Mouse (Mus musculus): ENCODE measurements around the gene Ttll13.

Ttll13 gene

DNA sequence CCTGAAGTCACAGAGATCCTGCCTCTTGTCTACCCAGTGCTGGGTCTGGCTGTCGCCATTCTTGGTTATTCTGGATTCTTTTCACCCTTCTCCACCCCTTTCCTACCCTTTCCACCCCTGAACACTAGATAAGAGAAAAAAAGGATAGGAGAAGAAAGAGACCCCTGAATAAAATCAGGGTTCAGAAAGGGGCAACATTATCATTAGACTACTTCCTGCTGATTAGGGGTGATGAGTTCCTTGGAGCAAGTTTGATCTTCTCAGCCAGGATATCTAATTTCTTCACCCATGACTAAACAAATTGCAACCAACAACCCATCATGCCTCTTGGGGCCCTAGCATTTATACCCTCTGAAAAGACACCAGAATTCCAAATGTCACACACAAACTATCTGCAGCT, 21.6 kb downstream of the Ttll13 start:
- in situ Hi-C loops (cut with MboI, MseI): no loop called here

DNA sequence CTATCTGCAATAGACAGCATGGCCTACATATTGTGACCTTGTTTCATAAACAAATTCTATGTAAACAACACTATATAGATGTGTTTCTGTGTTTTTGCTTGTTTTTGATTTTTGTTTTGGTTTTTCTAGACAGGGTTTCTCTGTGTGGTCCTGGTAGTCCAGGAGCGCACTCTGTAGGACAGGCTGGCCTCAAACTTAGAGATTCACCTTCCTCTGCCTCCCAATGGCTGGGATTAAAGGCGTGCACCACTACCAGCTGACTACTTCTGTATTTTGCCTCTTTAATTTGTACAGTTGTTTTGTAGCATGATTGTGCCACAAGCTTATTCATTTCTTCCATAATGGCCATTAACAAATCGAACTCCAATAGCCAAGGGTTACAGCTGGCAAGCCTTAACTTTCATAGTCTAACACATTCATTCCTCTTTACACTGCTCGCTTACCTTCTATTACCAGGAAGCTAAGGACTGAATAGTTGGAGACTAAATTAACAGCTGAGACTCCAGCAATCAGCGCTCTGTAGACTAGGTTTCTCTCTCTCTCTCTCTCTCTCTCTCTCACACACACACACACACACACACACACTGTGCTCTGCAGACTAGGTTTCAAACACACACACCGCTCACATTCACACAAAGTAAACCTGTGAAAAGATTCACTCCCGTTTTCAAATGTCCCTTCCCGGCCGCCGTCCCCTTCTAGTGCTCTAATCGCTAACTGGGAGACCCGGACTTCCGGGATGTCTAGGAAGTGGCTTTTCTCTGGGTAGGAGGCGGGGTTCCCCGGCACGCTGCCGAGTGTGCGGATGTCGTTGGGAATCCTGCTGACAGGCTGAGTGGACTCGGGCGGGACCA, 22.9 kb downstream of the Ttll13 start, which contains the start of gene Vps33b:
TSS of gene Vps33b (plus strand) at position 753 of the 854 bp plus-strand sequence.
- in situ Hi-C loops (cut with MboI, MseI): no loop called here

DNA sequence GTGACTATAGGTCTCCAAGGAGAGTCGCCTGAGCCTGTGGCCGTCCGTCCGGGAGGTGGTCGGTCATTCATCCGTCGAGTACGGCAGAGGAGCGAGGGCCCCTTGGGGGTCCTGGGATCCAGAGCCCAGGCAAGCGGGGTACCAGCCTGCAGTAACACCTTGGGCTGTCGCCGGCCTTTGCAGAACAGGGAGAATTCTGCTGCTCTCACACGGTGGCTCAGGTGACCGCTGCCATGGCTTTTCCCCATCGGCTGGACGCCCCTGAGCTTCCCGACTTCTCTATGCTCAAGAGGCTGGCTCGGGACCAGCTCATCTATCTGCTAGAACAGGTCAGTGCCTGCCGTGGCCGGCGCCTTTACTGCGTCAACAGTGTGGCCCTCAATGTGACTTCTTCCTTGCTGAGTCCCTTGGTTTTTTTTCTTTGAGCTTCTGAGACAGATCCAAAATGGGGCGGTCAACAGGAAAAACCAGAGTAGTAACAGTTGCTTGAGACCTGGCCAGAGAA, 23.6 kb downstream of the Ttll13 start:
- in situ Hi-C loops (cut with MboI, MseI): no loop called here

DNA sequence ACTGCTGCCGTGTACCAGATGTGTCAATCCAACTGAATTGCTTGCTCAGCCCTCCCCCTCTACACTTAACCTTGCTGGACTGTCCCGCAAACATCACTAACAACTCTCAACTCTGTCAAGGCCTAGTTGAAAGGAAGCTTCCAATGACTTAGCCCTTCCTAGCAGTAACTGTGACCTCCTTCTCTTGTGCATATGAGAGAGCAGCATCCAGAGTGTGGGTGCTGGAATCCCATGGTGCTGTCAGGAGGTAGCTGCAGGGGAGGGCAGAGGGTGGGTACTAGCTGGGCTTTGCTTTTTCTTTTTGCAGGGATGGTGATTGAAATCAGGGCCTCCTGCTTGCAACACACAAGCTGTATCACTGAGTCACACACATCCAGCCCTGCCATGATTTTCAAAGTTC, 27.3 kb downstream of the Ttll13 start:
- in situ Hi-C loops (cut with MboI, MseI): no loop called here

DNA sequence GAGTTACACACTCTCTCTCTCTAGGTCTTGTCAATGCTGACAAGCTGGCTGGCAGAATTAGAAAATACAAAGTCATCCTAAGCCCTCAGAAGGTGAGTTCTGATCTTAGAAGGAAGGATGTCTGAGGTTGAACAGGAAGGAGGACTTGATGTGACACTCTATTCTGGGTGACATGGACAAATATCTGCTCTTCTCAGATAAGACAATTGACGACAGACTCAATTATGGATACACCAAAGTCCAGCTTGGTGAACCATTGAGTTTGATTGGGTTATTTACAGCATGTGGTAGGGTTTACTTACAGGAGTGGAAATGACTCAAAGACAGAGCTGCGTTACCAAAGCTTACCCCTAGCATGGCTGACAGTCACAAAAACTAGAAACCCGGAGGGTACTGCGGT, 30.2 kb downstream of the Ttll13 start:
- in situ Hi-C loops (cut with MboI, MseI): no loop called here

DNA sequence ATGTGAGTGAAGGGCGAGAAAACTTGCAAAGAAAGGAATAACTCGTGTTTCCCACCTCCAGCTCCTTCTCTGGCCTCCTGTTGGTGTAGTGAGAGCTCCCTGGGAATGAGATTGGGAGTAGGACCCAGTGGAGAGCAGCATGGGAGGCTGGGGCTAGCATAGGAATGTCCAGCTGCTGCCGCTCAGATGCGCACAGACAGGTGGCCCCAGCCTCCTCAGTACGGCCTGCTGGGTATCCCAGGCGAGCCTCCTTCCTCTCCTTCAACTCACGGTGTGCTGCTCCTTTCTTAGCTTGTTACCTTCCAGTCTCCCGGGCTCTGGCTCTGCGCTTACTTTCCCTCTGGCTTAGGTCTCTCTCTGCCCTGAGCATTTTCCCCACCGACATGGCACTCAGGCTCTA, 33.9 kb downstream of the Ttll13 start:
- in situ Hi-C loops (cut with MboI, MseI): loop anchor here (10.0 kb wide), 1 partner anchor 1065 kb away; the partner anchor contains the start of gene Rps17

DNA sequence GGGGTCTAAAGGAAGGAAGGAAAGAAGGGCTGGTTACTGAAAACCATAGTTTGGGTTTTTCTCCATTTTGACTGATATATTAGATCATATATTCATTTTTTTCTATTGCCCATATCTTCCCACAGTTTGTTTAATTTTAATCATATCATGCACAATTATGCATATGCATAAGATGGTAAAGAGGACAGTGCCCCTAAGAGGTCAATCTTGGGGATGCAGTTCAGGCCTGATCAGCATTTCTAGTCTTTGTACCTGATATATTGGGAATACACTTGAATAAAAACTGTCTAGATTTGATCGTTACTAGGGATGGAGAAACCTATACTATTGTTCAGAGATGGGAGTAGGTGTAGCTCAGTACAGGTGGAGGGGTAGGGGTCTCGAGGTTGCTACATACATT, 34.8 kb downstream of the Ttll13 start:
- in situ Hi-C loops (cut with MboI, MseI): loop anchor here (10.0 kb wide), 1 partner anchor 1064 kb away; the partner anchor contains the start of gene Rps17

DNA sequence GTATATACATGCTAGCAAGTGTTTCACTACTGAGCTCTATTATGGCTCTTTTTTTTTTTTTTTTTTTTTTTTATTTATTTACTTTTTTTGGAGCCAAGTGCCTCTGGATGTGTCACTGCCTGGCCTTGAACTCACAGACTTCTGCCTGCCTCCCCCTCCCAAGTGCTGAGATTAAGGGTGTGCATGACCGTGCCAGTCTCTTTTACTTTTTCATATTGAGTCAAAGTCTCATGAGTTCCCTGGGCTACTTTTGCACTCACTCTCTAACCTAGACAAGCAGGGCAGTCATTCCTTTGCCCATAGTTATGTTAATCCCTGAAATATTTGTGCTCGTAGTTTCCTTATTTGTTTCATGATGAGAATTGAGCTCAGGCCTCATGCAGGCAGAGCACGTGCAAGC, 35.5 kb downstream of the Ttll13 start:
- in situ Hi-C loops (cut with MboI, MseI): loop anchor here (10.0 kb wide), 1 partner anchor 1063 kb away; the partner anchor contains the start of gene Rps17

DNA sequence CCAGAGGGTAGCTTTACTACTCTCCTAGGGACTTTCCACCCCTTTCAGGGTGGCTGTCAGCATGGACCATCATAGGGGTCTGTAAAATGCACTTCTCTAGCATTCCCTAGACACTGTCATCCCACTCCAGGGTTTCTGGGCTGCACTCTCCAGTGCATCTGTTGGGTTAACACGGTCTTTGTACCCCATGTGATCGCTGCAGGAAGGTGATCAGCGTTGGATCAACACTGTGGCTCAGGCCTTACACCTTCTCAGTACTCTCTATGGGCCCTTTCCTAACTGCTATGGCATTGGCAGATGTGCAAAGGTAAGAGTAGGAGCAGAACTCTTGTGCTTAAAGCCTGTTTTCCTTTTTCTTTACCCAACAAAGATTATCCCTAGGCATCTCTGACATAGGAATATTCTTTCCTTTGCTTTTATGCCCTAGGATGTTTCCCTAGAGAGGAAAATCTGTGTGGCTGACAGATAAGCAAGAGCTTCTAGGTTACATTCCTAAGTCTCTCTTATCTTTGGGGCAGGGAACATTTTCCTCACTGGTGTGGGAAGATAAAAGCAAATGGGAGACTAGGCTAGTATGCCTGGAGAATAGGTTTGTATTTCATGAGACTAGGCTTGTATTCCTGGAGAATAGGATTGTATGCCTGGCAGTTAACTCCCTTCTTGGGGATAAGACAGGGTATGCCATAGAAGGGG, 37.2 kb downstream of the Ttll13 start:
- in situ Hi-C loops (cut with MboI, MseI): loop anchor here (10.0 kb wide), 1 partner anchor 1061 kb away; the partner anchor contains the start of gene Rps17

DNA sequence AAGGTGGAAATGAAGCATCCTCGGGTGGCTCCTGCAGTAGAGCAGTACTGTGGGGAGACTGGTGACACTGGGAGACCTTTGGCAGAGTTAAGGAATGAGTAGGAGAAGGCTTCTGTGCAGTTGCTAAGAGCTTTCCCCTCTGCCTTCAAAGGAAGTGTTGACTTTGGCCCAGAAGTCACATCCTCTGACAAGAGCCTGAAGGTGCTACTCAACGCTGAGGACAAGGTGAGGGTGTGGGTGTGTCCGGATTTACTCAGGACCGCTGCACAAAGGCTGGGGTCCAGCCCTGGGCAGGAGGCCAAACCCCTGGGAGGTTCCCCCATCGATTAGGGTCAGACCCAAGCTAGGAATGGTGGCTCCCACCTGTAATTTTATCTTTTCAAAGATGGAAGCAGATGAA, 38.2 kb downstream of the Ttll13 start:
- in situ Hi-C loops (cut with MboI, MseI): loop anchor here (10.0 kb wide), 1 partner anchor 1060 kb away; the partner anchor contains the start of gene Rps17

DNA sequence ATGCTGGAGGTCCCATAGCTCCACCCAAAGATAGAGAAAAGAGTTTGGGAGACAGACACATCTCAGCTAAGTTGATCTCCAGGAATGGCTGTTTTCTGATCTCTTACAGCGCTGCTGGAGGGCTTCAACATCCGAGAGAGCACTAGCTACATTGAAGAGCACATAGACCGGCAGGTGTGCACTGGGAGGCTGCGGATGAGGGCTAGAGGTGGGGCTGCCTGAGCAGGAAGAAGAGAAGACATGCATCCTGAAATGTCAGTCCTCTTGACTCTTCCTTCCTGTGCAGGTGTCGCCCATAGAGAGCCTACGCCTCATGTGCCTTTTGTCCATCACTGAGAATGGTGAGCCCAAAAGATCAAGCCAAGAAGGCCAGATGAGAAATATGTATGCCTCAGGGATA, 39.5 kb downstream of the Ttll13 start:
- in situ Hi-C loops (cut with MboI, MseI): loop anchor here (10.0 kb wide), 1 partner anchor 1059 kb away; the partner anchor contains the start of gene Rps17

DNA sequence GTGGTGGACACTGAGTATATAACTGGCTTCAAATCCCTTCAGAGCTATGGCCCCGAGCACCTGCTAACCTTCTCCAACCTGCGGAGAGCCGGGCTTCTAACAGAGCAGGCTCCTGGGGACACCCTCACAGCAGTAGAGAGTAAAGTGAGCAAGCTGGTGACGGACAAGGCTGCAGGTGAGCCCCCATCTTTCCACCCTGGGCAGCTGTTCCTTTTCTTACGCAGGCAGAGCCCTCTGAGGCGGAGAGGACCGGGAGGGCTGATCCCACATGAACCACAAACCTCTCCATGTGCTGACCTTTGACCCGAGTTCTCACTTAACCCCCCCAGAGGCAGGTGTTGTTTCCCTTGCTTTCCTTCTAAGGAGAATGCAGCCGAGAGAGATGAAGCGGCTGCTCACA, 41.6 kb downstream of the Ttll13 start:
- in situ Hi-C loops (cut with MboI, MseI): loop anchor here (10.0 kb wide), 1 partner anchor 1057 kb away; the partner anchor contains the start of gene Rps17

DNA sequence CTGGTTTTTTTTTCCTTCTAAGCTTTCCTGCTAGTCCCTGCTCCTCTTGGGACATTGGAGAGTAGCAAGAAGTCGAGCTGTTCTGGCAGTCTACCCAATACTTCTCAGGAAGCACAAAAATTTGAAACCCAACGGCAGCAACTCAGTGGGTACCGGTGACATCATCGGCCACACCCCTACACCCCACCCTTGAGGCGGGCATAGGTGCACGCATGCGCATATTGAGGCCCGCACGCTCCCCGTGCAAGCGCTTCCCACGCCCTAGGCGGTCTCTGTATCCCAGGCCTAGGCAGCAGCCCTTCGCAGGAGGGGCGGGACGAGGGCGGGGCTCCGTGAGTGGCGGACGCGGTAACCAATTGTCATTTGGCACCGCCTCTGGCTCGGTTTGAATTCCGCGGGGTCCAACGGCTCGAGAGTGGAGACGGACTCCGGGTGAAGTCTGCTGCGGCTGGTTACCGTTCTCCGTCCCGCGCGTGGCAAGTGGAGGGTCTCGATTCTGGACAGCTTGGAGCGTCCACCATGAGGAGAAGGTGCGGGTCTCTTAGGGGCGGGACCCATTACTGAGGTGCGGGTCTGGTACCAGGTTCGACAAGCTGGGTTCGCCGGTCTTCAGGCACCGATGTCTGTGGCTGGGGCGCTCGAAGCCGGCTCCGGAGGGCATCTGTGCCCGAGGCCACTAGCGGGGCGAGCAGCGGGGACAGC, 48.0 kb downstream of the Ttll13 start, which contains the start of gene Prc1:
TSS of gene Prc1 (plus strand) at position 389 of the 702 bp plus-strand sequence.
- in situ Hi-C loops (cut with MboI, MseI): no loop called here

DNA sequence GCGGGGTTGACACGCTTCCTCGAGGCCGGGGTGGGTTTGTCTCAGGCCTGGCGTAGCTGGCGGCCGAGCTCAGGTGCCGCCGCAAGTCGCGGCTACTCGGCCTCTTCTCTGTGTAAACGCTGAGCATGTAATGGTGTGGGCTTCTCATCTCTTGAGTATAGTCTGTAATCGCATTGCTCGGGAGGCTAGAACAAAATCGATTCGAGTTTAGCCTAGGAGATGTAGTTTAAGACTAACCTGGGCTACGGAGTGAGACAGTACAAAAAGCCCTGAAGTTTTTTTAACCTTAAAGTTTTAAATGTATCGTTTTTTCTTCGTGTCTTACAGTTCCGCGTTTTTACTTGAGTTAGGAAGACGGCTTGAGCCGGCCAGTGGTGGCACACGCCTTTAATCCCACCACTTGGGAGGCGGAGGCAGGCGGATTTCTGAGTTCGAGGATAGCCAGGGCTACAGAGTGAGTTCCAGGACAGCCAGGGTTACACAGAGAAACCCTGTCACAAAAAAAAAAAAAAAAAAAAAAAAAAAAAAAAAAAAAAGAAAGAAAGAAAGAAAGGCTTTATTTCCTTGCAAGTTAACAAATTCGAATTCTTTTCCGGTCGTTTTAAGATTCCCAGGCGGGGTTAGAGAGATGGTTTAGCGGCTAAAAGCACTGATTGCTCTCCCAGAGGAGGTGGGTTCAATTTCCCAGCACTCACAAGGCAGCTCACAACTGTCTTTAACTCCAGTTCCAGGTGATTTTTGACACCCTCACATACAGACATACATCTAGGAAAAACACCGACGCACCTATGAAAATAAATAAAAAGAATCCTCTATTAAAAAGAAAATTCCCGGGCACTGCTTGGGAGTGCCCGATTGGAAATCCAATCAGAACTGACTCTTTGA, 48.8 kb downstream of the Ttll13 start:
- in situ Hi-C loops (cut with MboI, MseI): no loop called here

DNA sequence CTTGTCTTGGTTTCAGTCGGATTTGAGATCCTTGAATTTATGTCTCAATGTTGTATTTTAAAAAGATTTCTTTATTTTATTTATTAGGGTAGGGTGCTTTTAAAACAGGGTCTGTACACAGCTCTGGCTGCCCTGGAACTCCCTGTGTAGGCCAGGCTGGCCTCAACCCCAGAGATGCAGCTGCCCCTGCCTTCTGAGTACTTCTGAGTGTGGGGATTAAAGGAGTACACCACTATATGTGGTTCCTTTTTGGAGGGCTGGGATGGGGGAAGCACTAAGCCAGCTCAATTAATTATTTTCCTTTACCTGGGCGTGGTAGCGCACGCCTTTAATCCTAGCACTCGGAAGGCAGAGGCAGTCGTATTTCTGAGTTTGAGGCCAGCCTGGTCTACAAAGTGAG, 50.3 kb downstream of the Ttll13 start:
- in situ Hi-C loops (cut with MboI, MseI): no loop called here

DNA sequence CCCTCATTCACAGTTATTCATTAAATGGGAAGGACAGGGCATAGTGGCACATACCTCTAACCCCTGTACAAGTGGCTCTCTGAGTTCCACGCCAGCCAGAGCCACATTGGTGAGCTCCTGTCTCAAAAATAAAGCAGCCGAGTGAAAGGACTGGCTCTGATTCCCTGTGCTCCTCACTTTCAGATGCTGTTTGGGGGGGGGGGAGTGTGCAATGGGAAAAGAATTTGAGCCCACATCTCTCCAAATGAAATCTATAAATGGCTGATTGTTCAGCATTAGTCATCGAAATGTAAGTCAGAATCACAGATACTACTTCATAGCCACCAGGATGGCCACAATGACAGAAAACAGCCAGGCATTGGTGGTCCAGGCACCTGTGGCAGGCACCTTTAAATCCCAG, 50.9 kb downstream of the Ttll13 start:
- in situ Hi-C loops (cut with MboI, MseI): no loop called here

DNA sequence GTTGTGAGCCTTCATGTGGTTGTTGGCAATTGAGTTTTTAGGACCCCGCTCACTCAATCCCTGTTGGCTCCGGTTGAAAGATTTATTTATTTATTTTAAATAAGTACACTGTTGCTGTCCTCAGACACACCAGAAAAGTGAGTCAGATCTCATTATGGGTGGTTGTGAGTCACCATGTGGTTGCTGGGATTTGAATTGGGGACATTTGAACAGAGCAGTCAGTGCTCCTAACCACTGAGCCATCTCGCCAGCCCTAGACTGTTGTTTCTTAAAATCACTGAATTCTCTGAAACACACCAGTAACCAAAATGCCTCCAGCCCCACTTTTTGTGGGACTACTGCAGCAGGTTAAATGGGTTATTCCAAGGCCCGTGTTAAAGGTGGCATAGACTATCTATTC, 52.6 kb downstream of the Ttll13 start:
- in situ Hi-C loops (cut with MboI, MseI): no loop called here

DNA sequence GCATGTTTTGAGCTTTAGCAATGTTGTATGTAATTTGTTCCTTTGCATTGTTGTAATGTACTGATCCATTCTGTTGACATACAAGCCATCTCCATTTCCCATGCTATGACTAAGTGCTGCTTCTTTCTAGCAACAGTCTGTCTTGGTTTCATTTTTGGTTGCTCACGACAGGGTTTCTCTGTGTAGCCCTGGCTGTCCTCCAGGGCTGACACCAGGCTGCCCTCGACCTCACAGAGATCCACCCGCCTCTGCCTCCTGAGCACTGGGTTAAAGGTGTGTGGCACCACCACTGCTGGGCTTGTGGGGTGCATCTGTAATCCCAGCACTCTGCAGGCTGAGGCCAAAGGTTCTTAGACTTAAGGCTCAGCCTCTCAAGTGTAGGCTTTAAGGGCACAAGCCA, 53.4 kb downstream of the Ttll13 start:
- in situ Hi-C loops (cut with MboI, MseI): no loop called here

DNA sequence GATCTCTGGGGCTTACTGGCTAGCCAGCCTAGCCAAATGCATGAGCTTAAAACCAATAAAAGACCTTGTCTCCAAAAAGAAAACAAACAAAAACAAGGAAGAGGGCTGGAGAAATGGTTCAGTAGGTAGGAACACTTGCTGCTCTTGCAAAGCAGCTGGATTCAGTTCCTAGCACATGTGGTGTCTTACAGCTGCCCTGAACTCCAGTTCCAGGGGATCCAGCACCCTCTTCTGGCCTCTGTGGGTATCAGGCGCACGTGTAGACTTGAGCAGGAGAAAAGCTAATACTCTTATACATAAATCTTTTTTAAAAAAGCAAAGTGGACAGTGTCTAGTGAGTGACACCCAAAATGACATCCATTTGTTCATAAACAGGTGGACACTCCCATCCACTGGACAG, 55.3 kb downstream of the Ttll13 start:
- in situ Hi-C loops (cut with MboI, MseI): no loop called here

DNA sequence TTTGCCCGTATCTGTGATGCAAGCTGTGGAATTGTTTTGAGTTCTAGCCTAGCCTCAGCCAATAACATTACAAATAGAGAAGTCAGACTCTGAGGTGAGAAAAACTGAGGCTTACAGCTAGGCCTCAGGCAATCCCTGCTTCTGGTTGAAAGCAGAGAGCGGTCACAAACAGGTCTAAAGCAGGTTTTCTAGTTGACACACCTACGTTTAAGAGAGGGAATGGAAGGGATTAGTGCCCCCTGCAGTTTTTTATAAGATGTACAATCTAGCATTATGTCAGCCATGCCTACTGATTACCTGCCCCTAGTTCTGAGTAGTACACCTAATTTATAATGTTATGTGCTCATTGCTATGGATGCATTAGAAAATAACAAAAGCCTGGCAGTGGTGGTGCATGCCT, 61.6 kb downstream of the Ttll13 start:
- in situ Hi-C loops (cut with MboI, MseI): no loop called here
